Mouse (Mus musculus): Measurements from ENCODE around the gene Mgrn1.
A peak's percentile ranks its signal among the peaks of the same experiment; 100 is the strongest.

The Mgrn1 gene

DNA sequence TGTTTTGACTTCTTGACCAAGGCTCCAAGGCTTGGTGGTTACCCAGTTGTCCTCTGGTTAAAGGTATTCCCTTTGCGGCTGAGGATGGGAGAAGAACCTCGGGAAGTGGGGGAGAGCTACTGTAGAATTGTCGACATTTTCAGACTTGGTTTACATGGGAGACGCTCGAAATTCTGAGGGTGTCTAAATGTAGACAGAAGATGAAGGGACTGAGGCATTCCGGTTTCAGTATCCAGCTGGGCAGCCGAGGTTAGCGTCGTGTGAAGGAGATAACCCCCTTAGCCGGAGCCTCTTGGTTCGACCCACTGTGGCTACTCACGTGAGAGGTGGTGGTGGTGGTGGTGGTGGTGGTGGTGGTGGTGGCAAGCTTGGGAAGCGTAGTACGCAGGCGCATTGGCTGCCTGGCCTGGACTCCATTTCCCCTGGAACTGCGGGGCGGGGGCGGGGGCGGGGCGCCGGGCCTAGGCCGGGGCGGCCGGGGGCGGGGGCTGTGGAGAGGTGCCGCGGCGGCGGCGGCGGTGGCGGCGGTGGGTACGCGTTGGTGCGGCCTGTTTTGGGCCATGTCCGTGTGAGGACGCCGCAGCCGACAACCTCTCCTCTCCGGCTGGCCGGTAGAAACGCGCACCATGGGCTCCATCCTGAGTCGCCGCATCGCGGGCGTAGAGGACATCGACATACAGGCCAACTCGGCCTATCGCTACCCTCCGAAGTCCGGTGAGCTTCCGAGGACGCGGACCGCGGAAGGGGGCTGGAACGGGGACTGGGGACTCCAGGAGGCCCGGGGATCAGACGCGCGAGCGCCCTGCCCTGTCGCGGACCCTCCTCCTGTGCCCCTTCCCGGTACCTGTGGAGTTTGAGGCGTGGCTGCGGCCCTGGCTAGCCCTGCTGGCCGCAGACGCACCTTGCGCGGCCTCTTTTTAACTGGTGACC, at the start of gene Mgrn1:
Gene Mgrn1 (plus strand): TSS at position 490 of the 930 bp plus-strand sequence.
- DNase-seq (ENCODE audit: low spot score in 2 of 2) = peak; percentile 84 to 86

DNA sequence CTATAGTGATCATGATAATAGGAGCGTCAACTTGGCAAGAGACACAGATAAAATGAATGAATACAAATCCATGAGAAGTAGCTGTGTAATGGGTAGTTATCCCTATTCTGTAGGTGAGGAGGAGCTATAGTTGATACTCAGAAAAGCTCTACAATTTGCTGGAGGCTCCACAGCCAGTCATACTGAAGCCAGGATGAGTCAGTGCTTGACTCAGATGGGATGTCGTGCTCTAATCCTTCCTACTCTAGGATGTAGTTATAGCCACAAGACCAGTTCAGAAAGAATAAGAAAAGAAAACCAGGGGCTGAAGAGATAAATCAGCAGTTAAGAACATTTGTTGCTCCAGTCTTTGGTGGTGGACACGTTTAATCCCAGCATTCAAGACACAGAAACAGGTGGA, 48.4 kb upstream of the Mgrn1 start:
- no peak for DNase-seq (ENCODE audit: low spot score in 2 of 2)

DNA sequence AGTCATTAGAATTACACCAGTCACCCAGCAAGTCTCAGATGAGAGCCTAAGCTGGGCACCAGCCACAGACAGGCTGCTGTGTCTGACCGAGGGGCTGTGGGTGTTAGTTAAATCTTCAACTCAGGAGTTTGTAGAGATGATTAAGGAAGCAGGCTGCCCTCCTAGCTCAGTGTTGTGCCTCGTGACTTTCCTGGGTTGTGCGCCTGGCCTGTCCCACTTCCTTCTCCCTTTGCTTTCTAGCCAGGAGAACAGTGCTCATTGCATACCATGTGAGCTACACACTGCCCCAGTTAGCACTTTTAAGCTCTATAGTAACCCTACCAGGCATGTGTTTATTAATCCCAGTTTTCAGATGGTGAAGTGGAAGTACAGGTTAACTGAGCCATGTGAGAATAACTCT, 46.5 kb upstream of the Mgrn1 start:
- no peak for DNase-seq (ENCODE audit: low spot score in 2 of 2)

DNA sequence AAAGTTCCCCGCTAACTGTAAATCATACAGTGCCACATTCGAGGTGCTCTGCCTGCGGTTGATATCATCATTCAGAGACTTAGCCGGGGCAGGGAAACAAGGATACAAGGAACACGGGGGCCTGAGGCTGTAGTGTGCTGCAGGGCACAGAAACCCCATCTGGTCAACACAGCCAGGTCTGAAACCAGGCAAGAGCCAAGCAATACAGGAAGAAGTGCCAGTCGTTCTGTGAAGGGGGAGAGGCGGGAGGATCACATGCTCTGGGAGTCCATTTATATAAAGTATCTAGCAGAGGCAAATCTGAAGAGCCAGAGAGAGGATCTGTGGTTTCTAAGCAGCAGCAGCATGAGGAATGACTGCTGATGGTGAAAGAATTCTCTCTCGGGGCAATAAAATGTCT, 45.8 kb upstream of the Mgrn1 start:
- DNase-seq (ENCODE audit: low spot score in 2 of 2) = no peak

DNA sequence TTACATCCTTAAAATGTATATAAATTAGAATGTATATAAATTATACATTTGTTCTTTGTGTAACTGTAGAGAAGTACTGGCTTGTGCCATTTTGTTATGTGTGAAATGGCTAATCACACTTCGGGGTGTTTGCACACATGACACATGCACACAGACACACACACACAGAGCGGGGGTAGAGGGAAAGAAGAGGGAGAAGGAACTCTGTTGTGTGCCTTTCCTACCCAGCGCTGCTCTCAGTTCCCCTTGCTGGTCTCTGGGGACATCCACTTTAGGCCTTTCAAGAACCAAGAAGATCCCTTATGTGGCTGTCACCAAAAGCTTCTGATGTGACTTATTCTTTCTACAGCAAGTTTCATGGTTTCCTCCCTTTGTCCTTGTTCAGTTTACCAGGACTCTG, 39.0 kb upstream of the Mgrn1 start:
- DNase-seq (ENCODE audit: low spot score in 2 of 2) = peak; percentile 78 to 84

DNA sequence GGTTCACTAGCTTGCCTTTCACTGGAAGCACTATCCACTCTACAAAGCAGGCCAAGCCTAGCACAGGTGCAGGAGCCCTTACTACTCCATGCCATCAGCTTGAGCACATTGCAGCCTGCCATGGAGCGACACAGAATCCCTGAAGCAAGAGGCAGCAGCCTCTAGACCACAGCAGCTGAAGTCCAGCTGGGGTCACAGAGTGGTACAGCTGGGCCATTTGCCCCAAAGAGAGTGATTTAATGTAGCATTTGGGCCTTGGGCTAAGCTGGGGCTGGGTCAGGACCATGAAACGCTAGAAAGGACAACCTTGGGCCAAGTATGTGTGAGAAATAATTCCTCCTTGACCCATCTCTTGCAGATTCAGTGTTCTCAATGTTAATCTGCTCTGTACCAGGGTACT, 38.0 kb upstream of the Mgrn1 start:
- no peak for DNase-seq (ENCODE audit: low spot score in 2 of 2)

DNA sequence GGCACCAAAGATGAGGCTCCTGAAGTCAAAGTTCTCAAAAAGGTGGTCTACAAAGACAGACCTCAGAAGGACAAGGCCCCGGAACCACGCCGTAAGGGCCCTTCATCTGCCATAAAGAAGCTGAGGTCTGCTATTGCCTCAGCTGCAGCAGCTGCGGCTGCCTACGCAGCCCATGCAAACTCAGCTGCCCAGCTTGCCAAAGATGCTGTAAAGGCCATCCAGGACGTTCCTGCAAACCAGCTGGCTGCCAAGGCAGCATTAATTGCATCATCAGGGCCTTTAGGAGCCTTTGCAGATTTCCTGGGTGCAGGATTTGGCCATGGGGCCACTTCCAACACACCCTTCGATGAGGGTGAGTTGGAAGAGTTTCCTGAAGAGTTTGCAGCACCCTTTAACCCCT, 35.7 kb upstream of the Mgrn1 start:
- DNase-seq (ENCODE audit: low spot score in 2 of 2) = no peak

DNA sequence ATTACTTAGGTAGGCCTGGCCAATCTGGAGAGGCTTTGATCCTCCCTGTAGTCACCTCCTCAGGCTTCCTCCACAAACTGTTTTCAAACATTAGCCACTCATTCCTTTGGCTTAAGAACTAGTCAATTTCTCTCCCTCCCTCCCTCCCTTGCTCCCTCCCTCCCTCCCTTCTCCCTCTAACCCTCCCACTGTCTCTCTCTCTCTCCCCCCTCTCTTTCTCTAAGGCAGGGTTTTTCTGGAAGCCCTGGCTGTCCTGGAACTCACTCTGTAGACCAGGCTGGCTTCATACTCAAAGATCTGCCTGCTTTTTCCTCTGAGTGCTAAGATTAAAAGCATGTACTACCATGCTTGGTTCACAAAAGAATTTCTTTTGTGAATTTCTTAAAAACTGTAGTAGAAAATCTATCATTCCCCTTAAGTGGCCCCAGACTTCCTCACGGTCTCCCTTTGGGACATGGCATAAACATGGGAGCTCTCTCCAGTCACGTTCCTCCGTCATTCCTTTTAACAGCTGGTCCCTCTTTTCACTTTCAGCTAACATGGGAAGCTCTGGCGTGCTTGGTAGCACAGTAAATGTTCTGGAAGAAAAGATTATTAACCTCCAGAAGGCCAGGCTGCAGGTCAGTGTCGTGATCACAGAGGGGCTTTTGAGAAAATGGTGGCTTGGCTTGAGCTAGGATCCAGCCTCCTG, 35.0 kb upstream of the Mgrn1 start:
- no peak for DNase-seq (ENCODE audit: low spot score in 2 of 2)

DNA sequence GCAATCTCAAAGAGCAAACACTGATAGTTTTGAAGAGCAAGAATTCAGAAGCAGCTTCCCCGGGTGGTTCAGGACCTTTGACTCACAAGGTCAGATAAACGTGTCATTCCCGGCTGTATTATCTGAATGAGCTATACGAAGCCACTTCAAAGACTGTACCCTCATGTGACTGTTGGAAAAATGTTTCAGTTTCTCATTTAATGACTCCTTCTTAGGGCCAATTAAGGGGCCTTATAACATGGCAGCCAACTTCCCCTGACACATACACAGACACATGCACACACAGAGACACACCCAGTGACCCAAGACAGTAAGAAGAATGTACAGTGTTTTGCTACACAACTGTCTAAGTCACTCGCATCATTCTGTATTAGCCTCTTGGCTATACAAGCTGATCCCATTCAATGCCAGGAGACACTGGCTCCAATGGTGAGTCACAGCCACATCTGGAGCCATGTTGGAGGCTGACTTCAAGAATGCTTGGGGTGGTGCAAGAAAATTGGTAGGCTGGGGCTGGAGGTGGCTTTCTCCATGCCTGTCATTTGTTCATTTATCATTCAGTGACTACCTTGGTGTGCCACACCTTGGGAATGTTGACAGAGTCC, 30.9 kb upstream of the Mgrn1 start:
- no peak for DNase-seq (ENCODE audit: low spot score in 2 of 2)

DNA sequence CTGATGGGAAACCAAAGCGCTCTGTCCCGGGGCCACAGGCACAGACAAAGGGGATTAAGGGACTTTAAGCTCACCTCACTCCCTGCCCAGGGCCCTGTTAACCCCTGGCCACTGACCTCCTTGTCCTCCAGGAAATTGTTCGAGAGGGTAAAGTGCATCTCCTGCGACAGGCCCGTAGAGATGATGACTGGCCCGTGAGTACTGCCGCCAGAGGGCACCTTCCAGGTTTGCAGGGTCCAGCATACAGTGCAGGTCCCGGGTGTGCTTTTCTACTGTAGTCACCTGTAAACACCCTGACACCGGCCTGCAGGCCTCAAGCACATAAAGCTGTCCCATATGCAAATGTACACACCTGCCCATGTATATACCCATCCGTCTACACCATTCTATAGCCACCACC, 24.7 kb upstream of the Mgrn1 start:
- no peak for DNase-seq (ENCODE audit: low spot score in 2 of 2)

DNA sequence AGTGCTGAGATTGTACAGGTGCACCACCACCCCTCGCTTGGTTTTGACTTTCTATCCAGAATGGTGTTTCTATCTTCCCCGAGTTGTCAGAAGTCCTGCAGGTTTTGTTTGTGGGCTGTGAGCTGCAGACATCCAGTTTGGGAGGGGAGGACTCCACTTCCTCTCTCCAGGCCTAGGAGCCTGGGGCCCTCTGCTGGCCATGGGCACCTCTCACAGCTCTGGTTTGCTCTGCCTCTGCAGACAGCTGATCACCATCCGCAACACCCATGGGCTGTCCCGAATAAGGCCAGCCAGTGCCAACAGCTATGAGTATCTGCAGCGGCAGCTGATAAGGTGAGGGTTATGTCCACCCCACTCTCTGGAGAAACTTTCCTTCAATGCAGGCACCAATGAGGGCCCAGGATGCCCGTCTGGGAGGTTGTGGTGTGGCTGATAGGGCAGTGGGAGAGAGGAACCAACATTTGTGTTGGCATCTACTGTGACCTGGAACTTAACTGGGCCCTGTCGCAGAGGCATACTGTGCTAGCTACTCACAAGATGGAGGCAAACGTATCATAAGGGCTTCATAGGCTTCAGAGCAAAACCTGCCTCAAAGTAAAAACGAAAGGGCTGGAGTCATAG, 23.1 kb upstream of the Mgrn1 start:
- peak; percentile 72 to 74 for DNase-seq (ENCODE audit: low spot score in 2 of 2)

DNA sequence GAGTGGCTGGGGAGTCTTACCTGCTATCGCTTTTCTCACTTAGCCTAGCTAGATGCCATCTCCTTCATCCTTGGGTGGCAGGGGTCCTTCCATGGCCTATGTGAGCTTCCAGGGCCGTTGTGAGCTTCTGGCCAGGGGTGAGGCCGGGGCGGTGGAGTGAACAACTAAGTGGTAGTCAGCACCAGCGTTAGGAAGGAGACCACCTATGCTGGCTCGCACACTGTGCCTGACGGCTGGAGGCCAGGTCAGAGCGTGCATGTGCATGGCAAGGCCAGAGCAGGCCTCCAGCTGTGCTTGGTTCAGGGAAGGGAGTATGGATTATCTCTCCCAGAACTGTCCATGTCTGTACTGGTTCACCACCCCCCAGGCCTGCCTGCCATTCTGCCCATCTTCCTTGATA, 22.3 kb upstream of the Mgrn1 start:
- no peak for DNase-seq (ENCODE audit: low spot score in 2 of 2)

DNA sequence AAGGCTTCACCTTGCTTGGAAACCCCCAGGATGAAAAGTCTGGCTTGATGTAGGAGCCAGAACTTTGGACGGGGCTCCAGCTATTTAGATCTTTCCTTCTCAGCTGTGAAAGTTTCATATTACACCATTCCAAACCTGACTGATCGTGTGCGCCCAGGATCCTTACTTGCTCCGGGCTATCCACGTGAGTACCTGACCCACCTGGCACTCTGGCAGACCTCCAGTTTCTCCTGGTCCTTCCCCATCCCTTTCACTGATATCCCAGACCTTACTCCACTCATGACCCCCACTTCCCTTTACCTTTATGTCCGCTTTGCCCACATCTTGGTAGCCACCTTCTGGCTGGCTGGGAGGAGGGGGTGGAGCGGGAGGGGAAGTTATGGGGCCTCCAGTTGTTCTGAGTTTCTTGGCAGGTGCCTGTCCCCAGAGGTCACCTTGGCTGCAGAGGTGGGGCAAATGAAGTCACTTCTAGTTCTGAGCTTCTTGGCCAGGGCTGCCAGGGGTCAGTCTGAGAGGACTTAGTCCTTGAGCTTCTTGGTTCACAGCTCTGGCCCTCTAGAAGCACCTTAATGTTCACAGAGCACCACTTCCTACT, 19.9 kb upstream of the Mgrn1 start:
- DNase-seq (ENCODE audit: low spot score in 2 of 2) = no peak

DNA sequence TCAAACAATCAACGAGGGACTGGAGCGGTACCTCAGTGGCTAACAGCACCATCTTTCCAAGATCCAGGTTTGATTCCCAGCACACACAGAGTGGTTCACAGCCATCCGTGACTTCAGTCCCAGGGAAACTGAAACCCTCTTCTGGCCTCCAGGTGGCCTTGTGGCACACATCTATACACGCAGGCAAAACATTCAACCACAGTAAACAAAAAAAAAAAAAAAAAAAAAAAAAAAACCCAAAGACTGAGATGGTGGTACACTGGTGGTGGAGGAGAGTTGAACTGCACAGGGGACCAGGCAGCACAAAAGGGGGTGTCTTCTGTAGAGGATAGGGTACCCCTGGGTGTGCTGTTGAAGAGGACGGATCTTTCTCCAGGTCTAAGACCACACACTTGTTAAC, 15.6 kb upstream of the Mgrn1 start:
- DNase-seq (ENCODE audit: low spot score in 2 of 2) = no peak

DNA sequence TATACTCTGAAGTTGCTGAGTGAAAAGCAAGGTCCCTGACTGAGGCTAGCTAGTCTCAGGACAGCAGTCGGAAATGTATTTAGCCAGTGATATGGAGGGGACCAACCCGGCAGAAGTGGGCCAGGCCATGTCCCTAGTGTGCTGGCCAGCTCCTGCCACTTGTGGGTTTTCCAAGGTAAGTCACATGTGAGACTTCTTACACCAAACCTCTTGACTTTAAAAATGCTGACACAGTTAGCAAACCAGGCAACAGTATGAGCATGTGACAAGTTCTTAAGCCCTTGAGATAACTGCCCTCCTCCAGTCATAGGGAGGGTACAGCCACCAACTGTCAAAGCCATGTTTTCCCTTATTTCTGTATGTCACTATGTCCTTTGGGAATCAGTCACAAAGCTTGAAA, 14.1 kb upstream of the Mgrn1 start:
- no peak for DNase-seq (ENCODE audit: low spot score in 2 of 2)

DNA sequence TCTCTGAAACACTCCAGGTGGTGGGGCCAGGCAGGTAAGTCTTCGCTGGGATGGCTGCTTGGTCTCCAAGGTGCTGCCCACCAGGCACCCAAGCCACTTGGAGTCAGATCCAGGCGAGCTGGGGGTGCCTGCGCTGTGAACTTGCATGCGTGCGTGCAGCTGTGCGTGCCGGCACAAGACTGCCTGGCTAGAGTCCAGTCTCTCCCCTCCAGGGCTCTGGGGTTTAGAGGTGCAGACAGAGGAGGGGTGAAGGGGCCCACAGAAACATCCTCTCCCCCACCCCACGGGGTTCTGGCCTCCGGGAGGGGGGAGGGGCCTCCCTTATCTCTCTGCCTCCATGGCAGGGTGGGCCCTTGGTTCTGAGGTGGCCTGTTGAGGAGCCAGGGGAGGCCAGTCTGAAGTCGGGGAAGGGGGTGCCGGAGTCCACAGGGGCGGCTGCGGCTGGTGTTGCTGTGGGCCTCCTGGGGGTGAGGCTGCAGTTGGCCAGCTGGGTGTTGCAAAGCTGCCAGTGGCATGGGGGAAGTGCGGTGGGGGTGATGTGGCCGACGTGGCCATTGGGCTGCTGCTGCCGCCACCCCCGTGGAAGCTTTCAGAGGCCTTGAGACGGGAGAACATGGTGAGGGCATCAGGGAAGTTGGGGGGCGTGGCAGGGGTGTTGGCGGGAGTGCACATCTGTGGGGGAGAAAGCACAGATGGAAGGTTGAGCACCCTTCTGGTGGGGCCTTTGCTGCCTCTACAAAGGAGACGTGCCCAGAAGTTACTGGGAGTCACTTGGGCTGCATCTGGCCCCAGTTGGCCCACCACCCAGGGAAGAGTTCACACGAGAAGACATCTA, 10.6 kb upstream of the Mgrn1 start:
- no peak for DNase-seq (ENCODE audit: low spot score in 2 of 2)

DNA sequence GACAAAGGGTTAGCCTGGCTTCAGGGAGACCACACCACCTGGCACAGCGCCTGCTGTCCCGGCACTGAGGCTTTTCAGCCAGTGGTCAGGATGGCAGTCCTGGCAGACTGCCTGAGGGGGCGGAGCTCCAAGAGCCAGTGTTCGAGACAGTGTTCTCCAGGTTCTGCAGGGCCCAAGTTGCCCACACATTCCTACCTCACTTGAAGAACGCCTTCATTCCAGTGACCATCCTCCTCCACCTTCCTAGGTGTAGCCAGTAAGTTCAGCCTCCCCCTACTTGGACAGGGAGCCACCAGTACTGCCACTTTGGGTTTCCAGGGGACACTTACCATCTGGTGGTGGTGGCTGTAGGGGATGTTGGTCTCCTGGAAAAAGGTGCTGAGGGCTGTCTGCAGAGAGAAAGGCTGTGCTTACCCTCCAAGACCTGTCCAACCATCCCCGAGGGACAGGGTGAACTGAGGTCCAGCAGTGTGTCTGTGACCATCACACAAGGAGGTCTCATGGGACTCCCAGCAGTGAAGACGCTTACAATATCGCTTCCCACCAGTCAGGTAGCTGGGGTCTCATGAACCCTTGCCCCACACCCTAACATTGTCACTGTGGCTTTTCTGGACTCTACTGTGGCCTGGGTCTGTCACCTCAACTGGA, 9.9 kb upstream of the Mgrn1 start:
- no peak for DNase-seq (ENCODE audit: low spot score in 2 of 2)

DNA sequence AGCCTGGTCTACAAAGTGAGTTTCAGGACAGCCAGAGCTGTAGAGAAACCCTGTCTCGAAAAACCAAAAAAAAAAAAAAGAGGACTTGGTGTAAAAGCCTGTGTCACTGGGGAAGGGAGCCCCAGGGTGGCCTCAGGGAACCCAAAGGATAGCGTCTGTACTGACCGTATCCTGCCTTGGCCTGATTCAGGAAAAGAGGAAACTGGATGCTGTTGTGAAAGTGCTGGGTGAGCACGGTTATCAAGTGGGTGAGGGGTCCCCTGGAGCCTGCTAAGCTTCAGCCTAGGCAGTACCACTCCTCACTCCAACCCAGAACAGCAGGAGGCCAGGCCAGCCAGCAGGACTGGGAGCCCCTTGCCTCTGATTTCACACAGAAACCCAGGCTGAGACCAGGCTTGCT, 8.9 kb upstream of the Mgrn1 start:
- DNase-seq (ENCODE audit: low spot score in 2 of 2) = no peak

DNA sequence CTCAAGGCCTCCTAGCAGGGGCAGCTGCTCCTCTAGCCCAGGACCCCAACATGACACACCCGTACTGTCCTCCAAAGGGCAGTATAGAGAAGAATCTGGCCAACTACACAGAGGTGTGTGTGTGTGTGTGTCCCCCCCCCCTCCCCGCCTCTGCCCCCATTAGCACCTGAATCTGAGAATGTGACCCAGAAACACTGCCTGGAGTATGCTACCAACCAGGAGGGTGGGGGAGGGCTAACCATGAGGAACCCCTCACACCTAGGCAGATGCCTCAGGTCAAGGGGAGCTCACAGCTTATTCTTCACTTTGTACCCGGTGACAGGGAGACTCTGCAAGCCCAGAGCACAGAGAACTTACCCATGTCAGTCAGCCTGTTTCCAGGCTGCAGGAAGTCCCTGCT, 8.3 kb upstream of the Mgrn1 start:
- DNase-seq (ENCODE audit: low spot score in 2 of 2) = no peak

DNA sequence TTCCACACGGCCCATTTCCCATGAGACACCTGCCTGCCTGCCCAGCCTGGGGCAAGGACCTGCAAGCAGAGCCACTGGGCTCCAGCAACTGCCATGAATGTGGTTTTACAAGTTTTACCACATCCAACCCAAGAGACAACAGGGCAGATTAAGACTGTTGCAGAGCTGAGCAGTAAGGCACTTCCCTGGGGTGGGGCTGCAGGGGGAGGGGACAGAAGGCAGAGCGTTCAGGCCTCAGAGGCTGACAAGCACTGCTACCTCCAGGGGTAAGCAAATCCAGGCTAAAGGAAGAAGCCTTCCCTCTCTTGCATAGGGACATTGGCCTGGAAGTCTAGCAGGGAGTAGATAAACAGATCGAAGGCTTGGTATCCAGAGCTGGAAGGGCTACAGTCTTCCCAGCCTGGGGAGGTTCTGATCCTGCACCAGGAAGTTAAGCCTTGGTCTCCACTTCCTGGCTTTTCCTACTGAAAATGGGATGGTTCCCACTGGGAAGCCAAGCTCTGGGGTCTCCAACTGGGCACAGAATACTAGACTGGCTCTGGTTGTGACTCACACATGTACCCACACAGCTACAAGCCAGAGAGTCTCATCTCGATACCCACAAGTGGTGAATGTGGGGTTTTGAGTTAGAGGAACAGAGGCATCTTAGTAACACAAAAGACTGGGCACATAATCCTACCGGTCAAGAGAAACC, 7.7 kb upstream of the Mgrn1 start:
- DNase-seq (ENCODE audit: low spot score in 2 of 2) = peak; percentile 65 to 66

All from spleen, postnatal 36 days (tissue).